Mouse (Mus musculus): ENCODE measurements at regions not wholly inside any gene's neighbourhood (a gene's known extent, or its start where the extent isn't known, plus 50 kb on each side); places are given as distances from the start of the nearest gene placed in this dataset.

DNA sequence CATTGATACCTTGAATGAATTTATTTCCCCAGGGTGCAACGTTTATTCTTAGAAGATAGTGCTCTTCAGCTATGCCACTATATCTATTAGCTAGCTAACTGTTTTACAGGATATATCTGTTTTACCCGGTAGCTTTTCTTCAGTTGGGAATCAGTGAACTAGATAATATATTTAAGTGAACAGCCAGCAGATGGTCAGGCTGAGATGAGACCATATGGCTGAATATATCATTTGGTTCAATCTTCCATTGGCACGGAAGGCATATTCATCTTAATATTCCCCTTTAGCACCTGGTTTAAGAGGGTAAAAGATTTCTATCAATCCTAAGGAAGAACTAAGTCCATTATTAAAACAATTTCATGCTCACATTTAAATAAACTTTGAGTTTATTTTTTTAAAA is 62.6 kb upstream of the Aldoart1 start:
- Histone ChIP-seq H3K4me1 (ENCODE audit: control insufficient read depth, insufficient read depth, low read length) (no peaks in the 10 kb centered on the region), H3K27ac (replicated peaks; ENCODE audit: low read depth, low read length) (no peak overlapping the region), H3K36me3 (ENCODE audit: control insufficient read depth, insufficient read depth, low read length) (no peaks in the 10 kb centered on the region), H3K9me3 (ENCODE audit: control insufficient read depth, low read length) (no peaks in the 10 kb centered on the region), H3K9ac (ENCODE audit: low read length) (no peak overlapping the region), H3K4me3 (ENCODE audit: low read depth, low read length) (no peak overlapping the region), H3K4me2 (ENCODE audit: low read depth, severe bottlenecking) (no peak overlapping the region), H3K27me3 (ENCODE audit: control insufficient read depth, insufficient read depth, low read length) (no peaks in the 10 kb centered on the region)
- DNase-seq (ENCODE audit: low spot score) (no peak), ATAC-seq (ENCODE audit: insufficient number of reproducible peaks, low FRiP score, low TSS enrichment, low read depth) (no peak)
- 87% methylated on average over 3 of the region's 3 CpGs for WGBS
